Mouse (Mus musculus) ES-Bruce4 (cell line): ENCODE measurements around the gene D430041D05Rik. TPM values are rescaled to one million over a fixed set of nuclear protein-coding genes. Genes with fewer than 3 reads are reported as not detected.

ENCODE experiments used
- H3K27ac ChIP-seq: 2 replicates; pipeline ENCODE4 v1.5.1; 2012; ENCODE audit warnings: low read length, inconsistent platforms; ENCODE audit not compliant: insufficient read depth
- H3K27me3 ChIP-seq: 2 replicates; pipeline ENCODE4 v1.6.1; 2012; ENCODE audit warnings: mild to moderate bottlenecking, low read length, inconsistent platforms; ENCODE audit not compliant: control insufficient read depth, poor library complexity, insufficient read depth, severe bottlenecking
- H3K36me3 ChIP-seq: 2 replicates; pipeline ENCODE4 v1.6.1; 2012; ENCODE audit warnings: inconsistent platforms, mild to moderate bottlenecking, low read length, moderate library complexity; ENCODE audit not compliant: control insufficient read depth, poor library complexity, insufficient read depth, severe bottlenecking
- H3K4me1 ChIP-seq: one replicate; pipeline ENCODE4 v1.8.1; 2011; ENCODE audit warnings: low read length; ENCODE audit not compliant: control insufficient read depth, insufficient read depth
- H3K4me3 ChIP-seq: 2 replicates; pipeline ENCODE4 v1.5.1; 2011; ENCODE audit warnings: low read depth, mild to moderate bottlenecking, low read length
- H3K9ac ChIP-seq: 2 replicates; pipeline ENCODE4 v1.6.1; 2012; ENCODE audit warnings: low read depth, mild to moderate bottlenecking, inconsistent platforms; ENCODE audit not compliant: poor library complexity, severe bottlenecking
- H3K9me3 ChIP-seq: replicated peaks from 2 replicates; pipeline ENCODE4 v1.6.1; 2012; ENCODE audit warnings: mild to moderate bottlenecking, low read length, inconsistent platforms; ENCODE audit not compliant: control insufficient read depth, poor library complexity, insufficient read depth, severe bottlenecking
- CTCF ChIP-seq: IDR thresholded peaks from one replicate; pipeline ENCODE4 v1.8.1; 2011; ENCODE audit warnings: low read depth, low read length
- EP300 ChIP-seq: IDR thresholded peaks from 2 replicates; pipeline ENCODE4 v1.6.1; 2011; ENCODE audit warnings: low read depth, low read length; ENCODE audit not compliant: insufficient read depth
- POLR2A ChIP-seq: IDR thresholded peaks from one replicate; pipeline ENCODE4 v1.8.1; 2011; ENCODE audit warnings: low read length; ENCODE audit not compliant: insufficient read depth
- polyA plus RNA-seq: library from polyadenylated mRNA; stranded (reverse); fragments of >200 nt; gene quantifications from 2 replicates; pipeline ENCODE4 v1.2.4, GENCODE M21; 2011; ENCODE audit warnings: low read depth; ENCODE audit not compliant: missing spikeins, insufficient read depth, insufficient read length

D430041D05Rik gene
- polyA plus RNA-seq, 1 experiment, result 0.10 TPM

DNA sequence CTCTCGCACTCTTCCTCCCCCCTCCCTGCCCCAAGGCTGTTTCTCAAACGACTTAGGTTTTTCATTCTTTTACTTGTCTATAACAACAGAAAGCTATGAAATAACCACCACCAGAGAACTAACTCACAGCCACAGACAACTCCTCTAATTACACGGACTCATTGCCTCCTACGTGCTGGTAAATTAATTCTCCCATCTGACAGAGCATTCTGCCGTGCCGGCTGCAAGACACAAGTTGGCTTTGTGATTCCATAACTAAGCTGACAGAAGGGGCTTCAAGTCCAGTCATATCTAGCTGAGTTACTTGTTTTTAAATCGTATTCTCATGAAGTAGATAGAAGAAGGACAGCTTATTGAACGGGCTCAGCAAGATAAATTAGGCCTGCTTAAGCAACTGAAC lies 205.2 kb downstream of the D430041D05Rik start:
- no peaks in the 10 kb centered on the region for H3K9me3 ChIP-seq
- TF ChIP-seq CTCF (no peak), EP300 (no peak), POLR2A (no peak)
- no peak overlapping the region for H3K9ac ChIP-seq
- no peaks in the 10 kb centered on the region for H3K27me3 ChIP-seq
- H3K4me1 ChIP-seq, result no peaks in the 10 kb centered on the region
- no peak overlapping the region for H3K4me3 ChIP-seq
- H3K27ac ChIP-seq, result no peak overlapping the region
- H3K36me3 ChIP-seq, result no peaks in the 10 kb centered on the region

DNA sequence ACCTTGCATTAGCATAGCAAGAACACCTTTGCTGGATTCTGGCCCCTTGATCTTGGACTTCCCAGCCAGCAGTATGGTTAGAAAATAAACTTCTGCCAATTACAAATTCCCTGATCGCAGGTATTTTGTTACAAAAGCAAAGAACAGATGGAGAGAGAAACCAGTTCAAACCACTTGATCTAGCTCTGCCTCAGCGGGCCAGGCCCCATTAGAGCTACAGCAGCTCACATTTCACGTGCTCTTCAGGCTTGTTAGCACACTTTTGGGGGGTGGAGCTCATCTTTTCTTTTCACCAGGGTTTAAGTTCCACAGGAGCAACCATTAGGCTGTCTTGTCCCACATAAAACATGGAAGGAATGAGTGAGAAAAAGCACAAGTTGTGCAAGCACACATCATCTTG lies 210.6 kb downstream of the D430041D05Rik start:
- TF ChIP-seq CTCF (no peak), POLR2A (no peak), EP300 (no peak)
- H3K27me3 ChIP-seq, result no peaks in the 10 kb centered on the region

DNA sequence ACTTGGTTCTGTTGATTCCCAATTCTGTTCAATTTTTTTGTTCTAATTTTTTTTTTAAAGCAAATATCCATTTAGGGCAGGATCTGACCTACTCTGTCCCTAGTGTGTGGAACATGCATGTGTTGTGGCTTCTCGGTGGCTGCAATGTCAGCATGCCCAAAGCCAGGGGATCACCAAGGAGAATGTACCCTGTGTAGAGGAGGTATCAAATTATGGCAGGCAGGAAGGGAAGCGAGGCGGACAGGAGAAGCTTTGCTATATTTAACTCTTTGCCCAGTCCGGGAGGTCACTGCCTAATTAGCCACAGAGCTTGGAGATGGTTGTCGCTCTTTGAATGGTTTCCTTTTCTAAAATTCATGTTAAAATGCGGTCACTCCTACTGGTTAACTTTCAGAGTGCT lies 212.6 kb downstream of the D430041D05Rik start:
- Histone ChIP-seq H3K9me3 (no peaks in the 10 kb centered on the region), H3K36me3 (no peaks in the 10 kb centered on the region), H3K27me3 (no peaks in the 10 kb centered on the region), H3K9ac (no peak overlapping the region), H3K4me3 (no peak overlapping the region), H3K27ac (no peak overlapping the region), H3K4me1 (no peaks in the 10 kb centered on the region)
- TF ChIP-seq CTCF, result no peak
- TF ChIP-seq POLR2A, result no peak
- no peak for TF ChIP-seq EP300

More for the DNA sequence above, 210.6 kb downstream of the D430041D05Rik start:
- Histone ChIP-seq H3K4me3 (no peak overlapping the region), H3K4me1 (no peaks in the 10 kb centered on the region), H3K27ac (no peak overlapping the region), H3K36me3 (no peaks in the 10 kb centered on the region), H3K9ac (no peak overlapping the region), H3K9me3 (no peaks in the 10 kb centered on the region)

DNA sequence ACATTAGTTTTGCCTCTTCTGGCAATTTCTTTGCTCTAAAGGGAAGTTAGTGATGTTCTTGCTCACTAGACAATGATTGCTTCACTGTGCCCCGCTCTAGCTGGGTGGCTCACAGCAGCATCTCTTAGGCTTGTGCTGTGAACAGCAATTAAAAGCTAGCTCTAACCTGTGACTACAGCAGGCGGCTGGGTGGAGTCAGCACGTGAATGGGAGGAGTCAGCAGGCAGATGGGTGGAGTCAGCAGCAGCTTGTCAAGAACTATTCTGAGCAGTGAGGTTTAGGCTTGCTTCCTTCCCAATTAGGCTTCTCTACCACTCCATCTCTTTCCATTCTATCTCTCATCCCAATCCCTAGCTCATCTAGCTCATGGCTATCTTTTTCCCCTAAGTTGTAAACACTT lies 213.5 kb downstream of the D430041D05Rik start:
- TF ChIP-seq CTCF, result no peak
- TF ChIP-seq EP300, result no peak
- TF ChIP-seq POLR2A, result no peak
- Histone ChIP-seq H3K27ac (no peak overlapping the region), H3K4me3 (no peak overlapping the region), H3K4me1 (no peaks in the 10 kb centered on the region), H3K9ac (no peak overlapping the region), H3K9me3 (no peaks in the 10 kb centered on the region), H3K36me3 (no peaks in the 10 kb centered on the region), H3K27me3 (no peaks in the 10 kb centered on the region)

DNA sequence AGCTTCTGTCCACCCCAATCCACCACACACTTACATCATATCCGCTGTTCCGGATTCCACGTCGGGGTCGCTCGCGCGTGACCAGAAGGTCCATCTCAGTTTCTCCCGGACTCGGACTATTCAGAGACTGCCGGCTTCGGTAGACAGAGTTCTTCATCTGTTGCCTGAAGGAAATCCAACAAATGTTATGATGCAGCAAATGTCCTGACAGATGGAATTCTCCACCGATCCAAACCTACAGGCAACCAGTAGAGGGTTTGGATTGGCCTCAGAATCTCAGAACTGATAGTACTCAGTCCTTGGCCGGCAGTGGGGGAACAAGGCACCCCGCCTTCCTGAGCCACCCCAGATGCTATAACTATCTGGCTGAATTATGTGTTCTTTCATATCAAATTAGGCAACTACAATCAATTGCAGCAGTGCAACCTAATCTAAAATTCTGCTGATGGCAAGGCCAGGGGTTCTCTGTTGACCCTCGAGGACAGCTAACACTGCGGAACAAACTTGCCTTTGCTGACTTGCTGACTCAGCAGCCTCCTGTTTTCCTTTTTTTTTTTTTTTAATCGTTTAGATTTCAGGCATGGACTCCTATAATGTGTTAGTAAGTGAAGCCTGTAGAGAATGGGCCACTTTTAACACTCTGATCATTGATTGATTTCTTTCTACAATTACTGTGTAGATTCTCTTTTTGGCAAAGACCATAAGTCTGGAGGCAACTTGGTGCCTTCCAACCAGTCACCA lies 218.2 kb downstream of the D430041D05Rik start:
- H3K36me3 ChIP-seq, result no peaks in the 10 kb centered on the region
- no peak for TF ChIP-seq POLR2A
- no peak for TF ChIP-seq CTCF
- no peak for TF ChIP-seq EP300
- no peak overlapping the region for H3K4me3 ChIP-seq
- H3K9ac ChIP-seq, result no peak overlapping the region
- no peaks in the 10 kb centered on the region for H3K4me1 ChIP-seq
- no peaks in the 10 kb centered on the region for H3K9me3 ChIP-seq
- no peak overlapping the region for H3K27ac ChIP-seq
- H3K27me3 ChIP-seq, result no peaks in the 10 kb centered on the region

DNA sequence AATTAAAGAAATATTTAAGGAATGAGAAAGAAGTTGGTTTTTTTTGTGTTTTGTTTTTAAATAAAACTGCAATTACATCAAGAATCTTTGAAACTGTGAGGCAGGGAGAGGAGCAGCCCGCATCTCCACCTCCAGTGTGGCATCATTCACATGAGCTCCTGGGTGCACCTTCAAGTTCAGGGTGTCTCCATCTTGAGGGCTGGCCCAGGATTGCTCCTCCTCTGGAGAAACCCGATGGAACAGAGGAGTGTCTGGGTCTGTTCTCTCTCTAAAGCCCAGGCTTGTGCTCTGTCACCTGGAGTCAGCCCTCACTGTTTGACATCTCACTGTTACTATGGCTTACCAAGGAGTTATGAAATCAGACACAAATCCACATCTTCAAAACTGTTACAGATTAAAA lies 219.1 kb downstream of the D430041D05Rik start:
- Histone ChIP-seq H3K27ac (no peak overlapping the region), H3K9me3 (no peaks in the 10 kb centered on the region), H3K4me3 (no peak overlapping the region), H3K27me3 (no peaks in the 10 kb centered on the region), H3K36me3 (no peaks in the 10 kb centered on the region), H3K4me1 (no peaks in the 10 kb centered on the region), H3K9ac (no peak overlapping the region)
- no peak for TF ChIP-seq POLR2A
- no peak for TF ChIP-seq EP300
- TF ChIP-seq CTCF, result no peak
